Mouse (Mus musculus): ENCODE results near the gene Crebbp. TPM values are rescaled to one million over a fixed set of nuclear protein-coding genes. Genes with fewer than 3 reads are reported as not detected.

Crebbp gene
- total and polyA plus RNA-seq, 3 experiments: 15.1 to 39.5 (median 34.8) TPM

DNA sequence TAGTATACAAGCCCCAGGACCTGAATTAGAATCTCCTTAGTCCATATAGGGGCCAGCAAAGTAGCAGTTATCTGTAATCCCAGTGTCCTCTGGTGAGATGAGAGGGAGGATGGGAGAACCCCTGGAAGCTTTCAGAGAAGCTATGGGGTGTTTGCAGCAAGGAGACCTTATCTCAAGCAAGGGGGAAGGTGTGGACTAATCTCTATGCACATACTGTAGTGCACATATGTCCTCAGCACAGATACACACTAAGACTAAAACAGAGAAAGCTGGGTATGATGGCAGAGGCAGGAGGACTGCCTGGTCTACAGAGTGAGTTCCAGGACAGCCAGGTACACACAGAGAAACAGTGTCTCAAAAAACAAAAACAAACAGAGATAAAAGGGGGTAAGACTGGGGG lies 21.8 kb upstream of the Crebbp start:
- no peak overlapping the region for H3K27ac ChIP-seq
- intact Hi-C loops (cut with DNase I): no loop called here
- H3K4me1 ChIP-seq (ENCODE audit: control insufficient read depth, insufficient read depth, low read length): no peaks in the 10 kb centered on the region
- no peaks in the 10 kb centered on the region for H3K36me3 ChIP-seq (ENCODE audit: control insufficient read depth, insufficient read depth, low read length)
- H3K4me3 ChIP-seq: no peak overlapping the region
- TF ChIP-seq POLR2A (IDR thresholded peaks at IDR 0.05; ENCODE audit: insufficient read depth, low read depth, low read length) (no peak), CTCF (IDR thresholded peaks at IDR 0.05) (no peak), EP300 (IDR thresholded peaks at IDR 0.05; ENCODE audit: insufficient read depth, low read depth, low read length) (no peak)
- no peaks in the 10 kb centered on the region for H3K27me3 ChIP-seq (ENCODE audit: control insufficient read depth, insufficient read depth, low read length)
- no peaks in the 10 kb centered on the region for H3K79me2 ChIP-seq (replicated peaks; ENCODE audit: control insufficient read depth, insufficient read depth, low read length)
- DNase-seq: no peak
- H3K9ac ChIP-seq (ENCODE audit: low read depth, low read length): no peak overlapping the region

- intact Hi-C loops (cut with DNase I): no loop called here
- DNase-seq: no peak
- Histone ChIP-seq H3K9ac (ENCODE audit: low read depth, low read length) (no peak overlapping the region), H3K4me3 (no peak overlapping the region), H3K27ac (no peak overlapping the region), H3K79me2 (replicated peaks; ENCODE audit: control insufficient read depth, insufficient read depth, low read length) (no peaks in the 10 kb centered on the region), H3K27me3 (ENCODE audit: control insufficient read depth, insufficient read depth, low read length) (no peaks in the 10 kb centered on the region), H3K36me3 (ENCODE audit: control insufficient read depth, insufficient read depth, low read length) (no peaks in the 10 kb centered on the region), H3K4me1 (ENCODE audit: control insufficient read depth, insufficient read depth, low read length) (no peaks in the 10 kb centered on the region)
- TF ChIP-seq POLR2A (IDR thresholded peaks at IDR 0.05; ENCODE audit: insufficient read depth, low read depth, low read length) (no peak), CTCF (IDR thresholded peaks at IDR 0.05) (no peak), EP300 (IDR thresholded peaks at IDR 0.05; ENCODE audit: insufficient read depth, low read depth, low read length) (no peak)
- WGBS: 88% methylated on average over 2 of the region's 2 CpGs
Measured at GRCm38 (mm10) chr16:4225841-4226240, 12.0 kb upstream of the Crebbp start.

- Histone ChIP-seq H3K4me3 (peak overlapping the region; percentile 93), H3K9ac (ENCODE audit: low read depth, low read length) (peak overlapping the region; percentile 98), H3K36me3 (ENCODE audit: control insufficient read depth, insufficient read depth, low read length) (peaks cover 7% of the 10 kb centered on the region), H3K4me1 (ENCODE audit: control insufficient read depth, insufficient read depth, low read length) (peaks cover 6% of the 10 kb centered on the region), H3K79me2 (replicated peaks; ENCODE audit: control insufficient read depth, insufficient read depth, low read length) (peaks cover 3% of the 10 kb centered on the region; the same call in 1 of the 2 replicates), H3K27me3 (ENCODE audit: control insufficient read depth, insufficient read depth, low read length) (no peaks in the 10 kb centered on the region), H3K27ac (peak overlapping the region; percentile 96)
- no peak for DNase-seq
- no peak for TF ChIP-seq CTCF (IDR thresholded peaks at IDR 0.05)
- TF ChIP-seq EP300 (IDR thresholded peaks at IDR 0.05; ENCODE audit: insufficient read depth, low read depth, low read length): no peak
- TF ChIP-seq POLR2A (IDR thresholded peaks at IDR 0.05; ENCODE audit: insufficient read depth, low read depth, low read length): no peak
- 55% methylated on average over 10 of the region's 10 CpGs for WGBS
- intact Hi-C loops (cut with DNase I): loop anchor here (5.0 to 10.0 kb wide), 7 partner anchors 53 to 1040 kb away; partner anchors contain the start of genes Eef2kmt, Slx4 and Trap1
Measured at GRCm38 (mm10) chr16:4214631-4215240, 939 bp upstream of the Crebbp start.

- TF ChIP-seq CTCF (IDR thresholded peaks at IDR 0.05) (peak; percentile 31), POLR2A (IDR thresholded peaks at IDR 0.05; ENCODE audit: insufficient read depth, low read depth, low read length) (no peak)
- no peaks in the 10 kb centered on the region for H3K27me3 ChIP-seq (ENCODE audit: control insufficient read depth, insufficient read depth, low read length)
- peaks cover 8% of the 10 kb centered on the region for H3K4me1 ChIP-seq (ENCODE audit: control insufficient read depth, insufficient read depth, low read length)
- WGBS: 3% methylated on average over 86 of the region's 128 CpGs
- H3K9ac ChIP-seq (ENCODE audit: low read depth, low read length): peak overlapping the region; percentile 69
- peaks cover 10% of the 10 kb centered on the region for H3K36me3 ChIP-seq (ENCODE audit: control insufficient read depth, insufficient read depth, low read length)
- DNase-seq: peak; percentile 84
- H3K79me2 ChIP-seq (replicated peaks; ENCODE audit: control insufficient read depth, insufficient read depth, low read length): peaks cover 3% of the 10 kb centered on the region; the same call in 1 of the 2 replicates
- peak overlapping the region; percentile 93 for H3K4me3 ChIP-seq
- peak overlapping the region; percentile 96 for H3K27ac ChIP-seq
- intact Hi-C loops (cut with DNase I): loop anchor here (5.0 to 10.0 kb wide), 7 partner anchors 54 to 1042 kb away; partner anchors contain the start of genes Eef2kmt, Slx4 and Trap1
Measured at GRCm38 (mm10) chr16:4212963-4213798, 616 bp downstream of the Crebbp start.

- 2% methylated on average over 23 of the region's 23 CpGs for WGBS
- Histone ChIP-seq H3K27me3 (ENCODE audit: control insufficient read depth, insufficient read depth, low read length) (no peaks in the 10 kb centered on the region), H3K9ac (ENCODE audit: low read depth, low read length) (peak overlapping the region; percentile 69), H3K36me3 (ENCODE audit: control insufficient read depth, insufficient read depth, low read length) (peaks cover 13% of the 10 kb centered on the region), H3K4me3 (peak overlapping the region; percentile 71), H3K4me1 (ENCODE audit: control insufficient read depth, insufficient read depth, low read length) (peaks cover 11% of the 10 kb centered on the region), H3K27ac (peak overlapping the region; percentile 70), H3K79me2 (replicated peaks; ENCODE audit: control insufficient read depth, insufficient read depth, low read length) (peaks cover 3% of the 10 kb centered on the region; the same call in 1 of the 2 replicates)
- intact Hi-C loops (cut with DNase I): loop anchor here (5.0 to 10.0 kb wide), 7 partner anchors 55 to 1042 kb away; partner anchors contain the start of genes Eef2kmt, Slx4 and Trap1
- DNase-seq: no peak
- TF ChIP-seq CTCF (IDR thresholded peaks at IDR 0.05): no peak
- no peak for TF ChIP-seq EP300 (IDR thresholded peaks at IDR 0.05; ENCODE audit: insufficient read depth, low read depth, low read length)
- TF ChIP-seq POLR2A (IDR thresholded peaks at IDR 0.05; ENCODE audit: insufficient read depth, low read depth, low read length): no peak
Measured at GRCm38 (mm10) chr16:4212167-4212962, 1.4 kb downstream of the Crebbp start.
